Mouse (Mus musculus) MEL-GATA-1-ER (cell line): ENCODE results near the gene Fam136a.

ENCODE experiments used
- DNase-seq: peaks from one replicate; pipeline ENCODE4 v3.0.0-alpha.2; 2012; ENCODE audit warnings: low read depth; ENCODE audit errors: extremely low read depth

Fam136a gene

GRCm38 (mm10) chr6:86396581-86397256, 31.3 kb downstream of the Fam136a start, which contains the start of gene Pcyox1:
TSS of gene Pcyox1 (minus strand) at chr6:86397154.
- no peak for DNase-seq

DNA sequence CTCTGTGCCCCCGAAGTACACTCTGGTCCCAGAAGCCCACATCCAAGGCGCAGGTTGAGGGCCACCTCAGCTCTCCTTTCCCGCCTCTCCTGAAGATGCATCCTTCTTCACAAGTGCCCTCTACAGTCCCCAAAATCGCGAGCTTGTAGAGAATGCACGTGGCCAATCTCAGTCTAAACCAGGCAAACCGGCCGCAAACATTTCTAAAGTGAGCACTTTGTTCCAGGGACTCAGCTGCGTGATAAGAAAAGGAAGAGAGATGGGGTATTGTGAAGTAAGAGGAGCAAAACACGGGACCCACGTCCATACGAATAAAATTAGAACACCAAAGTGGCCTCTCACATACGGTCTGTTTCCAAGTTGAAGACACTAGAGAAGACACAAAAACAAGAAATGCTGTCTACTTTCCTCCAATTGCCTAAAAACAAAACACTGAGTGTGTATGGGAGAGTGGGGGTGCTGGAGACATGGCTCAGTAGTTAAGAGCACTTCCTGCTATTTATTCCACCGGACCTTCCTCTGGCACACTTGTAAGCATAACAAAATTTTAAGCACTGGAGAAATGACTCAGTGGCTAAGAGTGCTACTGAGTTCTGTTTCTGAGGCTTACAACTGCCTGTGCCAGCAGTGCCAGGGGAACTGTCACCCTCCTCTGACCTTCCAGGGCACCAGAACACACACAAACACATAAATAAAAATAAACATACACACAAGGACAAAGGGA, 32.0 kb downstream of the Fam136a start:
- no peak for DNase-seq

DNA sequence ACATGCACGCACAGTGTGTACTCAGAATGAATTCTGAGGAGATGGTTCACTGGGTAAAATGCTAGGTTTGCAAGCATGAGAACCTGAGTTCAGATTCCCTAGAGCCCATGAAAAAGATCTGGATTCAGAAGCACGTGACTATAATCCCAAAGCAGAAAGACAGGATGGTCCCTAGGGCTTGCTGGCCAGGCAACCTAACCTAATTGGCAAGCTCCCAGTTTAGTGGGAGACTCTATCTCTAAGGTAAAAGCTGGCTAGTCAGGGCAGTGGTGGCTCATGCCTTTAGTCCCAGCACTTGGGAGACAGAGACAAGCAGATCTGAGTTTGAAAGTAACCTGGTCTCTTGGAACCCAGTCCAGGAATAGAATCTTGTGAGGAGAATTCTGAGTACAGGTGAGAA, 33.5 kb downstream of the Fam136a start:
- DNase-seq: no peak

DNA sequence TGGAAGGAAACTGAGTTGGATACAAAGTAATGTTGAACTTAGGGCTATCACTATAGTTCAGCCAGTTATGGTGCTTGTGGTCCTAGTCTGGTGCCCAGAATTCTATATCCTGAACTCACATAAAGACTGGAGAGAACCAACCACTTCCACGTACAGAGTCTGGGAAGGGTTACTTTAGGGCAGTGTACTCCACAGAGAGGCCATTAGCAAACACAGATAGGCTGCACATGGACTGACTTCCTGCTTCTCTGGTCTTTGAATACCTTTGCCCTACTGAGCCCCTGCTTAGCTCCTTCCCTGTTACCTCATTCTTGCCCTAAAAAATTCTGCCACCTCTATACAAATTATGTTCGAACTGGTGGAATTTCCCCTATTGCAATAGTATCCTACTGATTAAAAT, 34.5 kb downstream of the Fam136a start:
- DNase-seq: no peak

GRCm38 (mm10) chr6:86400972-86401371, 35.5 kb downstream of the Fam136a start:
- DNase-seq: peak; percentile 80

GRCm38 (mm10) chr6:86402681-86403607, 37.5 kb downstream of the Fam136a start:
- DNase-seq: no peak

- DNase-seq: no peak
Observed at GRCm38 (mm10) chr6:86403728-86404099, 38.3 kb downstream of the Fam136a start.

GRCm38 (mm10) chr6:86404100-86404861, 38.8 kb downstream of the Fam136a start, which contains the start of gene Tia1:
TSS of gene Tia1 (plus strand) at chr6:86404219.
- DNase-seq: peak; percentile 90

DNA sequence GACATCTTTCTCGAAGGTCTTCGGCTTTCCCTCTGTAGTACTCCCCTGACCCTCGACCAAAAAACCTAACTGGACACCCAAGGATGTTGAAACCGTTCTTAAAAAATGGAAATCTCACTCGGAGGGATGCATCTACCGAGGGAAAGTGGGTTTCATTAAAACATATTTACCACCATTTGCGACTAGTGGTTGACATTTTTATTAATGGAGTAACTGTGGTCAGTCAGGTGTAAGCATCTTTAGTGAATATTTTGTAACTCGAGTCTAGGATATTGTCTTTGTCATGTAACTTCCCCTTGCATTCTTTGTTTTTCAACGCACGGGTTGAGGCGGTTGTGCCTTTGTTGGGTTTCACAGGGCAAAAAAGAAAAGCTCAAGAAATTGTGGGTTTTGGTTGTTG, 39.5 kb downstream of the Fam136a start:
- no peak for DNase-seq

- no peak for DNase-seq
Observed at GRCm38 (mm10) chr6:86406306-86406705, 40.9 kb downstream of the Fam136a start.

DNA sequence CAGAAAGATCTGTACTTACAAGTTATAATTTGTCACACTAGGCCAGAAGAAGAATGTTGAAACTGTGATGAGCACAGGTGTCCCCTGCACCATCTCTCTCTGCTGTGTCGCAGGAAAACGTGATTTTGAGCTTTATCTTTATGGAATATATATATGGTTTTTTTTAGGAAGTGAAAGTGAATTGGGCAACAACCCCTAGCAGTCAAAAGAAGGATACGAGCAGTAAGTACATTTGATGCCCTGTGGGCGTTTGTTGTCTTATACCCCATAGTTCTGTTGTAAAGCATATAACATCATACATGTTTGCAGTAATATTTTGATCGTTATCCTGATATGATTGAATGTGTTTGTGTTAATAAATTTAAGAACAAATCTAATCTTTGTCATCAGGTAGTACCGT, 53.3 kb downstream of the Fam136a start:
- no peak for DNase-seq

- no peak for DNase-seq
Observed at GRCm38 (mm10) chr6:86419239-86419638, 53.8 kb downstream of the Fam136a start.
